Mouse (Mus musculus): ENCODE measurements around the gene Rbm34. TPM values are rescaled to one million over a fixed set of nuclear protein-coding genes. Genes with fewer than 3 reads are reported as not detected.
"Not testable (repeated sequence)": the region's sequence is repeated elsewhere in the genome, so short reads cannot be mapped to it uniquely, and the experiment has no call there.

The Rbm34 gene
- 22.5 and 24.6 TPM in 2 replicates for polyA plus RNA-seq (2016; fragmentation: Nextera tagmentation; extraction: Ambion mirVana)

- Histone ChIP-seq H3K36me3 (peaks cover 37% of the 10 kb centered on the region), H3K4me1 (peaks cover 49% of the 10 kb centered on the region), H3K9me3 (replicated peaks) (no peaks in the 10 kb centered on the region), H3K27me3 (replicated peaks) (no peaks in the 10 kb centered on the region), H3K9ac (peak within 1 kb of the TSS; percentile 90), H3K4me3 (peak within 1 kb of the TSS; percentile 98), H3K4me2 (peak within 1 kb of the TSS; percentile 87), H3K27ac (peak within 1 kb of the TSS; percentile 68)
- 2% methylated on average over 47 of the region's 50 CpGs for WGBS (ENCODE audit: insufficient replicate concordance)
- peak; percentile 98 for ATAC-seq
Measured at GRCm38 (mm10) chr8:126970579-126971313, at the start of gene Rbm34. Gene Rbm34, minus strand, starts transcription at chr8:126971071.

GRCm38 (mm10) chr8:127011668-127012067 lies 40.8 kb upstream of the Rbm34 start:
- H3K36me3 ChIP-seq = no peaks in the 10 kb centered on the region
- H3K9me3 ChIP-seq (replicated peaks) = no peaks in the 10 kb centered on the region
- H3K4me1 ChIP-seq = no peaks in the 10 kb centered on the region
- no peak overlapping the region for H3K27ac ChIP-seq
- 38% methylated on average over 9 of the region's 9 CpGs for WGBS (ENCODE audit: insufficient replicate concordance)
- H3K9ac ChIP-seq = no peak overlapping the region
- peaks cover 5% of the 10 kb centered on the region for H3K27me3 ChIP-seq (replicated peaks)
- H3K4me2 ChIP-seq = no peak overlapping the region
- H3K4me3 ChIP-seq = no peak overlapping the region
- no peak for ATAC-seq

GRCm38 (mm10) chr8:126994506-126994905 lies 23.6 kb upstream of the Rbm34 start:
- Histone ChIP-seq H3K27me3 (replicated peaks) (0 out of 2 replicates have a peak, but pooled peaks cover 5% of the 10 kb centered on the region), H3K27ac (no peak overlapping the region), H3K9me3 (replicated peaks) (no peaks in the 10 kb centered on the region), H3K4me2 (no peak overlapping the region), H3K4me3 (no peak overlapping the region), H3K4me1 (no peaks in the 10 kb centered on the region), H3K9ac (no peak overlapping the region), H3K36me3 (no peaks in the 10 kb centered on the region)
- 62% methylated on average over 1 of the region's 1 CpGs for WGBS (ENCODE audit: insufficient replicate concordance)
- no peak for ATAC-seq

GRCm38 (mm10) chr8:126989363-126990153 lies 18.7 kb upstream of the Rbm34 start:
- Histone ChIP-seq H3K4me2 (no peak overlapping the region), H3K4me1 (0 out of 2 replicates have a peak, but pooled peaks cover 5% of the 10 kb centered on the region), H3K4me3 (no peak overlapping the region), H3K9me3 (replicated peaks) (no peaks in the 10 kb centered on the region), H3K36me3 (no peaks in the 10 kb centered on the region), H3K27me3 (replicated peaks) (peaks cover 18% of the 10 kb centered on the region), H3K9ac (no peak overlapping the region), H3K27ac (no peak overlapping the region)
- 67% methylated on average over 5 of the region's 5 CpGs for WGBS (ENCODE audit: insufficient replicate concordance)
- ATAC-seq = no peak

GRCm38 (mm10) chr8:126988346-126989006 lies 17.6 kb upstream of the Rbm34 start:
- no peak for ATAC-seq
- Histone ChIP-seq H3K4me1 (0 out of 2 replicates have a peak, but pooled peaks cover 5% of the 10 kb centered on the region), H3K9ac (no peak overlapping the region), H3K36me3 (no peaks in the 10 kb centered on the region), H3K4me3 (no peak overlapping the region), H3K27ac (no peak overlapping the region), H3K9me3 (replicated peaks) (no peaks in the 10 kb centered on the region), H3K27me3 (replicated peaks) (peaks cover 18% of the 10 kb centered on the region), H3K4me2 (no peak overlapping the region)
- WGBS (ENCODE audit: insufficient replicate concordance) = 48% methylated on average over 16 of the region's 16 CpGs

GRCm38 (mm10) chr8:126986495-126986894 lies 15.6 kb upstream of the Rbm34 start:
- H3K4me2 ChIP-seq = peak overlapping the region; percentile 31; the same call in 1 of the 2 replicates
- ATAC-seq = peak; percentile 54; the same call in 1 of the 2 replicates

GRCm38 (mm10) chr8:126980046-126980445 lies 9.2 kb upstream of the Rbm34 start:
- WGBS (ENCODE audit: insufficient replicate concordance) = 55% methylated on average over 5 of the region's 5 CpGs
- H3K27ac ChIP-seq = no peak overlapping the region
- H3K9ac ChIP-seq = no peak overlapping the region
- no peak overlapping the region for H3K4me2 ChIP-seq
- no peaks in the 10 kb centered on the region for H3K36me3 ChIP-seq
- no peak overlapping the region for H3K4me3 ChIP-seq
- no peaks in the 10 kb centered on the region for H3K9me3 ChIP-seq (replicated peaks)
- H3K4me1 ChIP-seq = 0 out of 2 replicates have a peak, but pooled peaks cover 8% of the 10 kb centered on the region
- no peak for ATAC-seq
- H3K27me3 ChIP-seq (replicated peaks) = peaks cover 23% of the 10 kb centered on the region

More at GRCm38 (mm10) chr8:126986495-126986894, 15.6 kb upstream of the Rbm34 start:
- H3K9me3 ChIP-seq (replicated peaks) = no peaks in the 10 kb centered on the region
- H3K9ac ChIP-seq = no peak overlapping the region
- H3K36me3 ChIP-seq = no peaks in the 10 kb centered on the region
- no peak overlapping the region for H3K27ac ChIP-seq
- no peak overlapping the region for H3K4me3 ChIP-seq
- 0 out of 2 replicates have a peak, but pooled peaks cover 5% of the 10 kb centered on the region for H3K4me1 ChIP-seq
- H3K27me3 ChIP-seq (replicated peaks) = peaks cover 13% of the 10 kb centered on the region
- WGBS (ENCODE audit: insufficient replicate concordance) = 2% methylated on average over 12 of the region's 12 CpGs

GRCm38 (mm10) chr8:126979091-126979920 lies 8.4 kb upstream of the Rbm34 start:
- H3K27me3 ChIP-seq (replicated peaks) = peaks cover 23% of the 10 kb centered on the region
- H3K9me3 ChIP-seq (replicated peaks) = no peaks in the 10 kb centered on the region
- peak overlapping the region; percentile 57 for H3K4me2 ChIP-seq
- no peak for ATAC-seq
- H3K27ac ChIP-seq = no peak overlapping the region
- H3K4me3 ChIP-seq = peak overlapping the region; percentile 31
- no peak overlapping the region for H3K9ac ChIP-seq
- 21% methylated on average over 27 of the region's 27 CpGs for WGBS (ENCODE audit: insufficient replicate concordance)
- H3K4me1 ChIP-seq = peaks cover 12% of the 10 kb centered on the region
- no peaks in the 10 kb centered on the region for H3K36me3 ChIP-seq

GRCm38 (mm10) chr8:126978535-126978934 lies 7.7 kb upstream of the Rbm34 start:
- H3K9ac ChIP-seq; ATAC-seq; H3K27ac ChIP-seq; H3K9me3 ChIP-seq (replicated peaks); H3K36me3 ChIP-seq: not testable (repeated sequence)
- H3K4me1 ChIP-seq = peaks cover 20% of the 10 kb centered on the region
- H3K27me3 ChIP-seq (replicated peaks) = peaks cover 23% of the 10 kb centered on the region
- H3K4me2 ChIP-seq = peak overlapping the region; percentile 57
- 46% methylated on average over 2 of the region's 3 CpGs for WGBS (ENCODE audit: insufficient replicate concordance)
- H3K4me3 ChIP-seq = peak overlapping the region; percentile 31; the same call in 1 of the 2 replicates

GRCm38 (mm10) chr8:126978028-126978427 lies 7.2 kb upstream of the Rbm34 start:
- WGBS (ENCODE audit: insufficient replicate concordance) = 68% methylated on average over 10 of the region's 10 CpGs
- H3K9ac ChIP-seq = no peak overlapping the region
- no peaks in the 10 kb centered on the region for H3K9me3 ChIP-seq (replicated peaks)
- no peak for ATAC-seq
- no peak overlapping the region for H3K4me3 ChIP-seq
- no peaks in the 10 kb centered on the region for H3K36me3 ChIP-seq
- H3K4me2 ChIP-seq = no peak overlapping the region
- H3K27ac ChIP-seq = no peak overlapping the region
- peaks cover 25% of the 10 kb centered on the region for H3K4me1 ChIP-seq
- H3K27me3 ChIP-seq (replicated peaks) = peaks cover 23% of the 10 kb centered on the region
